Mouse (Mus musculus) adrenal gland, postnatal 25 days (tissue): ENCODE data around the gene AI464131. TPM values are rescaled to one million over a fixed set of nuclear protein-coding genes. Genes with fewer than 3 reads are reported as not detected.
"Not testable (repeated sequence)": the region's sequence is repeated elsewhere in the genome, so short reads cannot be mapped to it uniquely, and the experiment has no call there.

Experiments used
- DNase-seq: peaks from one replicate; pipeline ENCODE4 v3.0.0; 2021; ENCODE audit warnings: mixed read lengths
- total RNA-seq: library from RNA; stranded (reverse); gene quantifications from 2 replicates; pipeline ENCODE4 v1.2.3, GENCODE M21; 2021

The AI464131 gene
- total RNA-seq, 1 experiment from 2014 or later: 15.4 TPM

- no peak for DNase-seq
These were observed 32.7 kb downstream of the AI464131 start for GRCm38 (mm10) chr4:41470051-41470683.

GRCm38 (mm10) chr4:41469199-41469598 is 33.7 kb downstream of the AI464131 start:
- DNase-seq: no peak

GRCm38 (mm10) chr4:41468396-41469080 is 34.3 kb downstream of the AI464131 start:
- DNase-seq: peak; percentile 51

GRCm38 (mm10) chr4:41465287-41465665 is 37.6 kb downstream of the AI464131 start:
- DNase-seq: no peak

GRCm38 (mm10) chr4:41464345-41465286 is 38.3 kb downstream of the AI464131 start, which contains the start of the genes Kif24 and Nudt2:
Gene Kif24 (minus strand): TSS chr4:41464887.
Gene Nudt2 (plus strand): TSS chr4:41465151.
- DNase-seq: peak; percentile 95

GRCm38 (mm10) chr4:41463051-41463738 is 39.7 kb downstream of the AI464131 start:
- DNase-seq: not testable (repeated sequence)

- DNase-seq: no peak
These were observed 42.2 kb downstream of the AI464131 start for GRCm38 (mm10) chr4:41460690-41461089.

GRCm38 (mm10) chr4:41447595-41447994 is 55.3 kb downstream of the AI464131 start:
- no peak for DNase-seq

Other genes with a start within 250 kb of the AI464131 start
- gene Ubap2, start 227.9 kb downstream of the AI464131 start, total RNA-seq: 46.3 and 51.4 TPM in 2 replicates
- gene Dcaf12, start 188.2 kb downstream of the AI464131 start, total RNA-seq: 56.6 and 63.0 TPM in 2 replicates
- gene Ubap1, start 154.1 kb downstream of the AI464131 start, total RNA-seq: 47.9 and 59.1 TPM in 2 replicates
- gene Kif24, start 38.2 kb downstream of the AI464131 start, total RNA-seq: 2.7 TPM in 2 replicates
- gene Nudt2, start 37.9 kb downstream of the AI464131 start, total RNA-seq: 27.3 and 38.0 TPM in 2 replicates
- gene 1110017D15Rik, start 14.3 kb upstream of the AI464131 start, total RNA-seq: 0.82 TPM in 1 of 2 replicates, not detected in the other
- 15.0 and 20.0 TPM in 2 replicates for gene Fam219a, start 66.5 kb upstream of the AI464131 start, total RNA-seq
- 0.30 TPM in 1 of 2 replicates, not detected in the other for gene Dnaic1, start 66.7 kb upstream of the AI464131 start, total RNA-seq
- 2.0 and 3.9 TPM in 2 replicates for gene Enho, start 137.2 kb upstream of the AI464131 start, total RNA-seq
- gene Cntfr, start 194.0 kb upstream of the AI464131 start, total RNA-seq: 46.3 and 49.8 TPM in 2 replicates
- 56.7 and 83.4 TPM in 2 replicates for gene Il11ra1, start 196.9 kb upstream of the AI464131 start, total RNA-seq
- gene Rpp25l, start 210.5 kb upstream of the AI464131 start, total RNA-seq: 34.5 and 36.2 TPM in 2 replicates
- gene Dctn3, start 220.1 kb upstream of the AI464131 start, total RNA-seq: 108 and 120 TPM in 2 replicates
- not detected in 2 replicates for gene Arid3c, start 228.1 kb upstream of the AI464131 start, total RNA-seq